Mouse (Mus musculus): ENCODE results near the gene Kdm8. TPM values are rescaled to one million over a fixed set of nuclear protein-coding genes. Genes with fewer than 3 reads are reported as not detected.

The Kdm8 gene
- polyA plus RNA-seq, 1 experiment from 2014 or later = 8.3 TPM

DNA sequence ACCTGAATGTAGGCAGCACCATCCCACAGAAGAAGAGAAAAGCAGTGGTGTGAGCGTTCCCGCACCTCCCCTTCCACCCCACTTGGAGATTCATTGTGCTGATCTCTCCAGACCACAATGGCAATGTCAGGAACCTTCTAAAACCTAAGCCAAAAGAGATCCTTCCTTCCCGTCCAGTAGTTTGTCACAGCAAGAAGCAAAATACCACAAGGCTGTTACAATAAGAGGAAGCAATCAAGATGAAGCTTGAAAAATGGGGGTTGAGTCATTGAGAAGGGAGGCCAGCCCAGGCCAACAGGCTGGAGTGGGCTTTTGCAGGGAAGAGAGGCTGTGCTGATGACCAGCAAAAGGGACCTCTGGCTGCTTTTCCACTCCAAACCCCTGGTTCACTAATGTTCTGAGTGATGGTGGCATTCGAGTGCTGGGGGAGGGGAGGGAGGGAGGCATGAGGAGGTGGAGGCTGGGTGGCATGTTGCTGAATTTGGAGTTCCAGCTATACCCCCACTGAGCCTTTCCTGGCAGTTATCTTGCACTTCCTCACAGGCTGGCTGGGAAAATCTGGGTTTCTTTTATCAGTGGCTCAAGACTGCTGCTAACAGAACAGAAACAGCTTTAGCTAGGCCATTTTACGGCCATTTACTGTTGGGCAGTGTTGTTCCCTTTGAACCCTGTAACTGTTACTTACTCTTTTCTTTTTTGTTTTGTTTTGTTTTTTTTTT lies 59.1 kb downstream of the Kdm8 start:
- Histone ChIP-seq H3K4me3 (replicated peaks) (no peak overlapping the region), H3K27me3 (no peaks in the 10 kb centered on the region), H3K9ac (no peak overlapping the region), H3K9me3 (replicated peaks) (no peaks in the 10 kb centered on the region), H3K27ac (replicated peaks) (no peak overlapping the region), H3K4me2 (replicated peaks) (no peak overlapping the region), H3K36me3 (no peaks in the 10 kb centered on the region), H3K4me1 (0 out of 2 replicates have a peak, but pooled peaks cover 3% of the 10 kb centered on the region)
- ATAC-seq (ENCODE audit: insufficient number of reproducible peaks, low FRiP score, low TSS enrichment, low read depth) = no peak
- WGBS = 85% methylated on average over 5 of the region's 5 CpGs

- WGBS = 73% methylated on average over 5 of the region's 5 CpGs
- no peak overlapping the region for H3K27ac ChIP-seq (replicated peaks)
- H3K9me3 ChIP-seq (replicated peaks) = no peaks in the 10 kb centered on the region
- H3K4me2 ChIP-seq (replicated peaks) = no peak overlapping the region
- no peaks in the 10 kb centered on the region for H3K27me3 ChIP-seq
- ATAC-seq (ENCODE audit: insufficient number of reproducible peaks, low FRiP score, low TSS enrichment, low read depth) = no peak
- H3K4me3 ChIP-seq (replicated peaks) = no peak overlapping the region
- H3K4me1 ChIP-seq = no peaks in the 10 kb centered on the region
- no peak overlapping the region for H3K9ac ChIP-seq
- H3K36me3 ChIP-seq = no peaks in the 10 kb centered on the region
Observed at GRCm38 (mm10) chr7:125504618-125505017, 60.1 kb downstream of the Kdm8 start.

- Histone ChIP-seq H3K27ac (replicated peaks) (no peak overlapping the region), H3K36me3 (no peaks in the 10 kb centered on the region), H3K4me2 (replicated peaks) (no peak overlapping the region), H3K9me3 (replicated peaks) (no peaks in the 10 kb centered on the region), H3K27me3 (no peaks in the 10 kb centered on the region), H3K4me3 (replicated peaks) (no peak overlapping the region), H3K4me1 (no peaks in the 10 kb centered on the region), H3K9ac (no peak overlapping the region)
- ATAC-seq (ENCODE audit: insufficient number of reproducible peaks, low FRiP score, low TSS enrichment, low read depth) = no peak
- 82% methylated on average over 10 of the region's 10 CpGs for WGBS
Observed at GRCm38 (mm10) chr7:125505568-125505967, 61.1 kb downstream of the Kdm8 start.

- no peaks in the 10 kb centered on the region for H3K27me3 ChIP-seq
- H3K9me3 ChIP-seq (replicated peaks) = no peaks in the 10 kb centered on the region
- 86% methylated on average over 2 of the region's 2 CpGs for WGBS
- H3K9ac ChIP-seq = no peak overlapping the region
- no peaks in the 10 kb centered on the region for H3K36me3 ChIP-seq
- H3K4me2 ChIP-seq (replicated peaks) = no peak overlapping the region
- no peak overlapping the region for H3K4me3 ChIP-seq (replicated peaks)
- no peaks in the 10 kb centered on the region for H3K4me1 ChIP-seq
- H3K27ac ChIP-seq (replicated peaks) = no peak overlapping the region
- no peak for ATAC-seq (ENCODE audit: insufficient number of reproducible peaks, low FRiP score, low TSS enrichment, low read depth)
Observed at GRCm38 (mm10) chr7:125507279-125507678, 62.8 kb downstream of the Kdm8 start.

- no peaks in the 10 kb centered on the region for H3K27me3 ChIP-seq
- WGBS = 83% methylated on average over 5 of the region's 5 CpGs
- no peaks in the 10 kb centered on the region for H3K9me3 ChIP-seq (replicated peaks)
- H3K4me3 ChIP-seq (replicated peaks) = no peak overlapping the region
- H3K9ac ChIP-seq = no peak overlapping the region
- H3K27ac ChIP-seq (replicated peaks) = no peak overlapping the region
- H3K4me1 ChIP-seq = peaks cover 8% of the 10 kb centered on the region
- H3K36me3 ChIP-seq = no peaks in the 10 kb centered on the region
- no peak overlapping the region for H3K4me2 ChIP-seq (replicated peaks)
- ATAC-seq (ENCODE audit: insufficient number of reproducible peaks, low FRiP score, low TSS enrichment, low read depth) = no peak
Observed at GRCm38 (mm10) chr7:125511432-125511831, 67.0 kb downstream of the Kdm8 start.

DNA sequence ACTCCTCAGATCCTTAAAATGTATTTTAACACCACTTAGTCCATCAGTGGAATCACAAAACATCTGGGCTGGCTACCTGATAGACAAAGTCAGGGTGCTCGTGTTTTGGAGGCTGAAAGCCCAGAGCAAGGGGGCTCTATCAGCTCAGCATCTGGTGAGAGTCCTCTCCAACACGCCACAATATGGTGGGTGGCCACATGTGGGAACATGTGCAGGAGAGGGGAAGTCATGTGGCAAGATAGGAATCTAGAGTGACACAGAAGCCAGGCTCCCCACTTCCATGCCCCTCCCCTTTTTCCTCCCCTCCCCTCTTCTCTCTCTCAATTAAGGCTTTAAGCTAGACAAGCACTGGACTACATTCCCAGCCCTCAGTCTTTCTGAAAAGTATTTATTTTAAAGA lies 67.4 kb downstream of the Kdm8 start:
- Histone ChIP-seq H3K4me2 (replicated peaks) (no peak overlapping the region), H3K4me3 (replicated peaks) (no peak overlapping the region), H3K36me3 (no peaks in the 10 kb centered on the region), H3K27me3 (no peaks in the 10 kb centered on the region), H3K4me1 (peaks cover 12% of the 10 kb centered on the region), H3K27ac (replicated peaks) (no peak overlapping the region), H3K9ac (no peak overlapping the region), H3K9me3 (replicated peaks) (no peaks in the 10 kb centered on the region)
- no peak for ATAC-seq (ENCODE audit: insufficient number of reproducible peaks, low FRiP score, low TSS enrichment, low read depth)
- WGBS = 32% methylated on average over 2 of the region's 2 CpGs

Other genes starting within 250 kb of the Kdm8 start
- gene Nsmce1, start 46.9 kb downstream of the Kdm8 start, polyA plus RNA-seq (2015; fragmentation: Nextera tagmentation; extraction: Ambion mirVana) = 105 and 110 TPM in 2 replicates
- 13.0 and 13.2 TPM in 2 replicates for gene Il4ra, start 107.4 kb downstream of the Kdm8 start, polyA plus RNA-seq (2015; fragmentation: Nextera tagmentation; extraction: Ambion mirVana)
- 1.1 and 1.5 TPM in 2 replicates for gene Il21r, start 158.8 kb downstream of the Kdm8 start, polyA plus RNA-seq (2015; fragmentation: Nextera tagmentation; extraction: Ambion mirVana)

Measured in embryonic facial prominence, embryonic 15.5 days (tissue).